Mouse (Mus musculus): ENCODE measurements at regions not wholly inside any gene's neighbourhood (a gene's known extent, or its start where the extent isn't known, plus 50 kb on each side); places are given as distances from the start of the nearest gene placed in this dataset.

DNA sequence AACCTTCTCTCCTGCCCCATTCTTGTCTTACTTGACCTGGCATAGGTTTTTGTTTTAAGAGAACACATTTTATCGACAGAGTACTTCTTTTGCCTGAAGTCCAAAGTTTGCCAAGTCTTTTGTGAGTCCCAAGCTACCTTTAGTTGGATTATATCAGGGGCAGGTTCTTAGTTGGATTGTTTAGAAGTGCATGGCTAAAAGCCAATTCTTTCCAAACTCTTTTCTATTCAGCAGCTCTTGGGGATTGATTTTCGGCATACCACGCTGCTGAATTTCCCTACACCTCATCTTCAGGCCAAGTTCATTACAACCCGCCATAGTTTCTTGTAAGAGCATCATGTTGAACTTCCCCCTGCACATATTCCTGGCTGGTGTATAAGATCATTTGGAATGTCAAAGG is 245.9 kb downstream of the S1pr1 start:
- TF ChIP-seq ZC3H11A (IDR thresholded peaks at IDR 0.05; ENCODE audit: borderline replicate concordance, low read depth, low read length) (no peak), MAFK (IDR thresholded peaks at IDR 0.05; ENCODE audit: insufficient read depth, low read depth, low read length) (no peak), HCFC1 (IDR thresholded peaks at IDR 0.05; ENCODE audit: borderline replicate concordance, insufficient read depth, low read length) (no peak), ZNF384 (IDR thresholded peaks at IDR 0.05; ENCODE audit: low read depth, low read length) (no peak)
